Mouse (Mus musculus): ENCODE results near the gene Il11ra1. TPM values are rescaled to one million over a fixed set of nuclear protein-coding genes. Genes with fewer than 3 reads are reported as not detected.

Il11ra1 gene
- polyA plus RNA-seq, 1 experiment, result 0.14 TPM

DNA sequence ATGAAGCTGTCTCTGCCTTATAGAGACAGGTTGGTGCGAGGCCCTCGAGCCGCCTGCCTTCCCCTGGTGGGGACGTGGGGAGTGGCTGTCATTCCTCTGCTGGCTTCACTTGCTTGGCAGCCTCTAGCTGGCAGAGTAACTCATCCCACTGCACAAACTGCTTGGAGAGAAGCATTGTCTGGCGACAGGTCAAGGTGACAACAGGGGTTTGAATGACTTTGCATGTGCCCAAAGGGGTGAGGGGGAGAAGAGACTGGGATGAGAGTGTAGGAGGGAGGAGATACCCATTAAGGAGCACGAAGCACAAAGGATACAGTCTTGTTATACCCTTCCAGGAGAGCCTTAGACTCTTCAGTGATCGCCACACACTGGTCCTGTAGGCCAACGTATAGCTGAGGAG is 15.3 kb downstream of the Il11ra1 start:
- H3K27me3 ChIP-seq (ENCODE audit: control insufficient read depth), result no peaks in the 10 kb centered on the region
- H3K4me1 ChIP-seq (ENCODE audit: control insufficient read depth), result peaks cover 35% of the 10 kb centered on the region
- H3K36me3 ChIP-seq (ENCODE audit: control insufficient read depth), result peaks cover 73% of the 10 kb centered on the region
- H3K9me3 ChIP-seq (ENCODE audit: control insufficient read depth, low read length), result no peaks in the 10 kb centered on the region
- TF ChIP-seq GATA1 (IDR thresholded peaks at IDR 0.05; ENCODE audit: low read length) (no peak), TAL1 (IDR thresholded peaks at IDR 0.05; ENCODE audit: low read length) (no peak)
- H3K4me3 ChIP-seq (replicated peaks), result no peak overlapping the region

- no peaks in the 10 kb centered on the region for H3K9me3 ChIP-seq (ENCODE audit: control insufficient read depth, low read length)
- H3K27me3 ChIP-seq (ENCODE audit: control insufficient read depth), result no peaks in the 10 kb centered on the region
- no peak overlapping the region for H3K4me3 ChIP-seq (replicated peaks)
- H3K4me1 ChIP-seq (ENCODE audit: control insufficient read depth), result peaks cover 35% of the 10 kb centered on the region
- TF ChIP-seq GATA1 (IDR thresholded peaks at IDR 0.05; ENCODE audit: low read length), result no peak
- no peak for TF ChIP-seq TAL1 (IDR thresholded peaks at IDR 0.05; ENCODE audit: low read length)
- H3K36me3 ChIP-seq (ENCODE audit: control insufficient read depth), result peaks cover 77% of the 10 kb centered on the region
Measured at GRCm38 (mm10) chr4:41715596-41715995, 15.8 kb downstream of the Il11ra1 start.

DNA sequence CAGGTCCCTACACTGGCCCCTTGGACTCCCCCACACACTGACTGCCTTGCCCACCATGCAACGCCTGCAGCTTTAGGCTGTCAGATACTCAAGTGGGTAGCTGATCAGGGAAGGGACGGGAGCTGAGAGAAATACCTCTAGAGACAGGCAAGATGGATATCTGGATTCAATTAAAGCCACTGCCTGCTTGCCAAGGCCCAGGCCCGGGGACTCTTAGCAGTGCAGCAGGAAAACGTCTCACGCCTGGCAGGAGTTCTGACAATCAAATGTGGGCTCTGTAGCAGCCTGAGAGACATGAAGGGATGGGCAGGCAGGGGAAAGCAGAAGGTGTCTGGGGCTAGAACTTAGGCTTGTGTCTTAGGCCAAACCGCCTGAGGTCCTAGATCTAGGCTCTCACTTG is 17.0 kb downstream of the Il11ra1 start:
- H3K36me3 ChIP-seq (ENCODE audit: control insufficient read depth), result peaks cover 68% of the 10 kb centered on the region
- H3K4me3 ChIP-seq (replicated peaks), result no peak overlapping the region
- H3K27me3 ChIP-seq (ENCODE audit: control insufficient read depth), result no peaks in the 10 kb centered on the region
- TF ChIP-seq GATA1 (IDR thresholded peaks at IDR 0.05; ENCODE audit: low read length), result no peak
- TF ChIP-seq TAL1 (IDR thresholded peaks at IDR 0.05; ENCODE audit: low read length), result no peak
- peaks cover 31% of the 10 kb centered on the region for H3K4me1 ChIP-seq (ENCODE audit: control insufficient read depth)
- no peaks in the 10 kb centered on the region for H3K9me3 ChIP-seq (ENCODE audit: control insufficient read depth, low read length)

DNA sequence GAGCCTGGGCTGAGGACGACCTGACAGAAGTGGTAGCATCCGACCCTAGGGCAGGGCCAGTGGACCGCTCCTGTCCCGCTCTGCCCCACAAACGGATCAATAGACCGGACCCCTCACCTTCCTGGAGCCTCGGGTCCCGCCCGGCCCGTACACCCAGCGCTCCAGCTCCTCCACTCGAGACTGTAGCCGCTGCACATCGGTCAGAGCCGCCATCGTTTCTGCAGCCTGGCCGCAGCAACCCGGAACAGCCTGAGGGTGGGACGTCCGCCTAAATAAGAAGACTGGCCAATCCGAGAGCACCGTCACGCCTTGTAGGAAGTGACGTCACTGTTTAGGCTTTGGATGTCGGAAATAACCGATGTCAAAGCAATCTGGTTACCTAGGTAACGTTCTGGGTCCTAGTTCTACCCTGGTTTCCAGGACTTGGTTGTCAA is 23.1 kb downstream of the Il11ra1 start, which contains the start of gene Dctn3:
Dctn3 (minus strand) TSS at position 253 of the 434 bp plus-strand sequence.
- Histone ChIP-seq H3K4me1 (ENCODE audit: control insufficient read depth) (peaks cover 21% of the 10 kb centered on the region), H3K4me3 (replicated peaks) (peak within 1 kb of the TSS; percentile 73), H3K27me3 (ENCODE audit: control insufficient read depth) (peaks cover 47% of the 10 kb centered on the region), H3K36me3 (ENCODE audit: control insufficient read depth) (peaks cover 28% of the 10 kb centered on the region), H3K9me3 (ENCODE audit: control insufficient read depth, low read length) (peaks cover 4% of the 10 kb centered on the region)
- TF ChIP-seq GATA1 (IDR thresholded peaks at IDR 0.05; ENCODE audit: low read length) (no peak), TAL1 (IDR thresholded peaks at IDR 0.05; ENCODE audit: low read length) (no peak)

DNA sequence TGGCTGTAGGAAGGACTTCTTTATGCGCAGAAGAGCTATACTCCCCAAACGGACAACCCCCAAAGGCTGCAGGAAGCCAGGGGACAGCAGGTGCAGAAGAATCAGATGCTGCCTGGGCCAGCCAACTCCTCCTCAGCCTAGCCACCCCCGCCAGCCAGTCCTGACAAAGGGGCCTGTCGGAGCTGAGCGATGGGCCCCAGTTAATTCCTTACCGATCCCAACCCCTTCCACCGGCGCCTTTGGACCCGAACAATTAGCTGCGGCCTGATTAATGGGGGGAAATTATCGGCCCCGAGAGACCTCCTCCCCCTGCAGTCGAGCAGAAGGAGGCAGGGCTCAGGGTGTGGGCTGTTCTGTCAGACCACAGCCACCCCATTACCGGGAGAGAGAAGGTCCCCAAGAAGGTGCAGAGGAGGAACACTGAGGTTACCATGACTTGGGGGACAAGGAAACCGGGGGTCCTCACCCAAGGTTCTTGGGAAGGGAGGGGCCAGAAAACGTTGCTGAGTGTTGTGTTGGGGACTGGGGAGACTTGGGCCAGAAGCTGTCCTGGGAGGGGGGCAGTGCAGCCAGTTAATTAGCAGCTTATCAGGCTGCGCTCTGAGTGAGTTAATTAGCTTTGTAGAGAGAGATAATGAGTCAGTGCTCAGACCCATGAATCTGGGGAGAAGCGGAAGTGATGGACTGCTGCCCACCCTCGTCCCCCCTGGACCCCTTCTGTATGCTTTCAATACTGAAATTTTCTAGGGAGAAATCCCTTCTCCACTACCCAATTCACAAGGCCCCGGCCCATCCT is 27.2 kb downstream of the Il11ra1 start:
- H3K4me3 ChIP-seq (replicated peaks), result no peak overlapping the region
- peaks cover 7% of the 10 kb centered on the region for H3K9me3 ChIP-seq (ENCODE audit: control insufficient read depth, low read length)
- H3K27me3 ChIP-seq (ENCODE audit: control insufficient read depth), result peaks cover 86% of the 10 kb centered on the region
- TF ChIP-seq GATA1 (IDR thresholded peaks at IDR 0.05; ENCODE audit: low read length), result no peak
- H3K4me1 ChIP-seq (ENCODE audit: control insufficient read depth), result peaks cover 14% of the 10 kb centered on the region
- H3K36me3 ChIP-seq (ENCODE audit: control insufficient read depth), result no peaks in the 10 kb centered on the region

DNA sequence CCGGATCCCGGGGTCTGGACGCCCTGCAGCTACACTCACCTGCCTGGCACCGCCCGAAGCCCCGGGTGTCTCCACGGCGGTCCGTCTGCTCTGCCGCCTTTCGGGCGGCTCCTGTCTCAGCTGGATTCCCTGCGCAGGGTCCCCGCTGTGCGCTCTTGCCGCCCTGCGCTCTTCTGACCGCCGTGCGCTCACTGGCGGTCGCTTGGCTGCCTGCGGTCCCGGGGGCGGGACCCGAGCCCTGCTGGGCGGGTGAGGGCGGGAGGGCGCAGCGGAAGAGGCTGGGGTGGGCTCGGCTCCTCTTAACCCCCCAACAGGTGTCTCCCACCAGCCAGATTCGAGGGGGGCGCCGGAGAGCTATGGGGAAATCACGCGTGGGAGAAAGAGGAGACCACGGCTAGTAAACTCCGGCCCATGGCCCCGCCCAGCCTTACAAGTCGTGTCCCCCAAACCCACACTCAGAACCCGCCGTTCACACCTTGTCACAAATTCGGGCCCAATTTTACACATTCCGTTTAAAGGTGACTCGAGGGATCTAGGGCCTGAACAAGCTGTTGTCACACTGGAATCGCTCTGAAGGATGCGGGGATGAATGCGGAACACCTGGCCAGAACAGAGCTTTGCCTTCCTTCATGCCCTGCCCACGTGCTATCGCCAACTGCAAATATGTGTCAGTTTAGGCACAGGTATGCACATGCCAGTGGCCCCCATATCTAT is 31.4 kb downstream of the Il11ra1 start, which contains the start of gene Arid3c:
Arid3c (minus strand) TSS at position 91 of the 714 bp plus-strand sequence.
- peaks cover 3% of the 10 kb centered on the region; the same call in 1 of the 2 replicates for H3K9me3 ChIP-seq (ENCODE audit: control insufficient read depth, low read length)
- no peak for TF ChIP-seq TAL1 (IDR thresholded peaks at IDR 0.05; ENCODE audit: low read length)
- no peak for TF ChIP-seq GATA1 (IDR thresholded peaks at IDR 0.05; ENCODE audit: low read length)
- peaks cover 82% of the 10 kb centered on the region for H3K27me3 ChIP-seq (ENCODE audit: control insufficient read depth)
- H3K36me3 ChIP-seq (ENCODE audit: control insufficient read depth), result no peaks in the 10 kb centered on the region
- no peak within 1 kb of the TSS for H3K4me3 ChIP-seq (replicated peaks)
- H3K4me1 ChIP-seq (ENCODE audit: control insufficient read depth), result no peaks in the 10 kb centered on the region

DNA sequence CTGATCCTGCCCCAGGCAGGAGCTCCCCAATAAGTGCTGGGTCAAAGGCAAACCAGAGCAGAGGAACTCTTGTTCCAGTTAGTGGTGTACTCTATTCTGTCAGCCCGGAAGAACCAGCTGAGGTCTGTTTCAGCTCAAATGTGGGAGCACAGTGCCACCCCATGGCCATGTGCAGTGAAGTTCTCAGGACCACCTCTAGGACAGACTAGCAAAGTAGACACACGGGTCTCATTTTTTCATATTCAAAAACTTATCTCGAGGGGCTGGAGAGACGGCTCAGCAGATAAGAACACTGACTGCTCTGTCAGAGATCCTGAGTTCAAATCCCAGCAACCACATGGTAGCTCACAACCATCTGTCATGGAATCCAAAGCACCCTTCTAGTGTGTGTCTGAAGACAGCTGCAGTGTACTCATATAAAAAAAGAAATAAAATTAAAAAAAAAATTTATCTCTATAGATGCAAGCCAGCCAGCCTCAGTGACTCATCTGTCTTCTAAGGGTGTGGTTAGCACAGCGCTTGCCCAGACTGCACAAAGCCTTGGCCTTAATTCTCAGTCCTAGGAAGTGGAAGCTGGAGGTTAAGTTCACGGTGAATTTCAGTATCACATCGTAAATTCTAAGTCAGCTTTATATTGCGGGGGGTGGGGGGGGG is 37.9 kb downstream of the Il11ra1 start:
- H3K27me3 ChIP-seq (ENCODE audit: control insufficient read depth), result peaks cover 21% of the 10 kb centered on the region
- H3K4me3 ChIP-seq (replicated peaks), result no peak overlapping the region
- H3K4me1 ChIP-seq (ENCODE audit: control insufficient read depth), result peaks cover 27% of the 10 kb centered on the region
- no peaks in the 10 kb centered on the region for H3K9me3 ChIP-seq (ENCODE audit: control insufficient read depth, low read length)
- peaks cover 12% of the 10 kb centered on the region for H3K36me3 ChIP-seq (ENCODE audit: control insufficient read depth)
- TF ChIP-seq TAL1 (IDR thresholded peaks at IDR 0.05; ENCODE audit: low read length), result no peak
- no peak for TF ChIP-seq GATA1 (IDR thresholded peaks at IDR 0.05; ENCODE audit: low read length)

- Histone ChIP-seq H3K4me1 (ENCODE audit: control insufficient read depth) (peaks cover 27% of the 10 kb centered on the region), H3K27me3 (ENCODE audit: control insufficient read depth) (peaks cover 16% of the 10 kb centered on the region), H3K4me3 (replicated peaks) (no peak overlapping the region), H3K36me3 (ENCODE audit: control insufficient read depth) (peaks cover 12% of the 10 kb centered on the region), H3K9me3 (ENCODE audit: control insufficient read depth, low read length) (no peaks in the 10 kb centered on the region)
- no peak for TF ChIP-seq GATA1 (IDR thresholded peaks at IDR 0.05; ENCODE audit: low read length)
- TF ChIP-seq TAL1 (IDR thresholded peaks at IDR 0.05; ENCODE audit: low read length), result no peak
Measured at GRCm38 (mm10) chr4:41738256-41738603, 38.4 kb downstream of the Il11ra1 start.

DNA sequence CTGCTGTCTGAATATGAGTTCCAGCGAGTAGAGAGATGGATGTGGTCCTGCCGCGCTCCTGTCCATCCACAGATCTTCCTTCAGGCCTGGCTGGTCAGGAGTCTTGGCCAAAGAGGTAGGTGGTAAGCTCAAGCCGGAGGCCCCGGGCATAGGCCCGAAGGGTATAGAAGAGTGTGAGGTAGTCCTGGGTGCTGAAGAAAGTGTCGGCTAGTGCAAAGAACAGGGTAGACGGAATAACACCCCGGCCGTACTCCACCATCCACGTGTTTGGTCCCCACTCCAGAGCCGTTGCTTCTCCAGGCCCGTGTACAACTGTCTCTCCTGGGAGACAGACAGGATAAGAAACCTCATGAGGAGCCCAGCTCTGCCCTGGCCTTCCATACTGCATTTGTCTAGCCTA is 39.5 kb downstream of the Il11ra1 start:
- H3K4me1 ChIP-seq (ENCODE audit: control insufficient read depth), result peaks cover 27% of the 10 kb centered on the region
- peaks cover 12% of the 10 kb centered on the region for H3K36me3 ChIP-seq (ENCODE audit: control insufficient read depth)
- TF ChIP-seq TAL1 (IDR thresholded peaks at IDR 0.05; ENCODE audit: low read length), result no peak
- TF ChIP-seq GATA1 (IDR thresholded peaks at IDR 0.05; ENCODE audit: low read length), result no peak
- no peaks in the 10 kb centered on the region for H3K9me3 ChIP-seq (ENCODE audit: control insufficient read depth, low read length)
- no peak overlapping the region for H3K4me3 ChIP-seq (replicated peaks)
- peaks cover 8% of the 10 kb centered on the region for H3K27me3 ChIP-seq (ENCODE audit: control insufficient read depth)

Measured in erythroblast, embryonic 14.5 days (primary cell).